ENCODE assay signal across 28 mouse cellular contexts in the genomic region with DNA sequence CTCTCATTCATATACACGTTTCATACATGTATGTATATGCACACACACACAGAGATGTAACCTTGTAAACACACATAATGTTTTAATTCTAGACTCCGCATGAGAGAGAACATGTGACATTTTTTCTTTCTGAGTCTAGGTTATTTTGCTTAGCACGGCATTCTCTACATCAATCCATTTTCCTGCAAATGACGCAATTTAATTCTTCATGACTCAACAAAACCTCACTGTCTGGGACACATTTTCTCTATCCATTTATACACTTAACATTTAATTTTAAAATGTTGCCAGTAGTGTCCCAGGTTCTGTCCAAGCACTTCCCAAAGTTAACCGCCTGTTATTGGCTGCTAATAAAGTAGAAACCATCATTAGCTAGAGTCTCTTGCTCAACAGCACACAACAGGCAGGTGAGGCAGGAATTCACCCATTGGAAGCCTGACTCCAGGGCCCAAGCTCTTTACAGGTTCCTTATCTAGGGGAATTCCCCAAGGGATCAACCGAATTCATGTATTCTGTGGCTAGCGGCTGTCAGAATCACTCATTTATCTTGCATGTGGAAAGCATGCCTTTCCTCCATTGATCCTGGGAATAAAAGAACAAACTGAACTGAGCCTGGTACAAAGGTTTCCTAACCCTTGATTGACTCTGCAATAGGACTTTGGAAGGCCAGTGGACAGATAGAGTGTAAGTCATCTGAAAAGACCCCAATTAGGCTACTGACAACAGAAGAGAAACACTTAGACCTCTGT. TPM values are rescaled to one million over a fixed set of nuclear protein-coding genes. Genes with fewer than 3 reads are reported as not detected.
DNase-seq lines count a peak whose midpoint lies in the region; ATAC-seq and TF ChIP-seq lines count a peak whose summit lies in the region.
"Had no signal": no experiment of that assay in that cellular context is flagged by ENCODE, and none has a peak within 500 bp of the region (broad histone marks: within the 10 kb centered on the region; RNA-seq: fewer than 3 reads in every experiment).

No protein-coding gene starts in this region.

- 0 out of 2 replicates have a peak, but pooled peaks have one; percentile 15 for ATAC-seq in intestine, embryonic 16.5 days
- ATAC-seq in intestine, embryonic 15.5 days, result no peak
- no peak for ATAC-seq in liver, embryonic 11.5 days (replicated peaks; ENCODE audit: low FRiP score)
- no peak for ATAC-seq in liver, embryonic 16.5 days (ENCODE audit: low read depth)
- ATAC-seq in hindbrain, embryonic 12.5 days (ENCODE audit: low FRiP score), result no peak
- ATAC-seq: forebrain, embryonic 14.5 days had no signal

- H3K4me1 ChIP-seq in intestine, embryonic 16.5 days (ENCODE audit: control insufficient read depth, insufficient read depth, low read length), result peaks cover 32% of the 10 kb centered on the region
- peaks cover 21% of the 10 kb centered on the region for H3K4me1 ChIP-seq in intestine, embryonic 15.5 days (replicated peaks)
- H3K4me1 ChIP-seq in MEL (ENCODE audit: control insufficient read depth in 1 of 2, insufficient read depth in 2 of 2, low read length in 2 of 2), result peaks cover 58 to 64% of the 10 kb centered on the region in 2 experiments
- peaks cover 54% of the 10 kb centered on the region for H3K4me1 ChIP-seq in liver, embryonic 11.5 days (replicated peaks; ENCODE audit: control insufficient read depth, insufficient read depth, low read length)
- peaks cover 88% of the 10 kb centered on the region for H3K4me1 ChIP-seq in liver, embryonic 16.5 days (ENCODE audit: control insufficient read depth, low read depth, low read length)
- H3K4me1 ChIP-seq in hindbrain, embryonic 12.5 days, result peaks cover 5% of the 10 kb centered on the region; the same call in 1 of the 2 replicates
- H3K4me1 ChIP-seq: midbrain, embryonic 12.5 days had no signal

- H3K9me3 ChIP-seq in intestine, embryonic 16.5 days (ENCODE audit: control insufficient read depth, low read length), result no peaks in the 10 kb centered on the region
- no peaks in the 10 kb centered on the region for H3K9me3 ChIP-seq in intestine, embryonic 15.5 days
- no peaks in the 10 kb centered on the region for H3K9me3 ChIP-seq in MEL (replicated peaks; ENCODE audit: insufficient read depth, low read length)
- no peaks in the 10 kb centered on the region for H3K9me3 ChIP-seq in liver, embryonic 11.5 days (ENCODE audit: control insufficient read depth, low read length)
- no peaks in the 10 kb centered on the region for H3K9me3 ChIP-seq in liver, embryonic 16.5 days (replicated peaks; ENCODE audit: control insufficient read depth, low read length)
- H3K9me3 ChIP-seq in hindbrain, embryonic 12.5 days (replicated peaks), result no peaks in the 10 kb centered on the region
- H3K9me3 ChIP-seq: heart, embryonic 10.5 days; heart, embryonic 15.5 days; lung, embryonic 15.5 days; megakaryocyte, embryonic 14.5 days; midbrain, embryonic 12.5 days; neural tube, embryonic 15.5 days; stomach, embryonic 15.5 days had no signal

- no peaks in the 10 kb centered on the region for H3K27me3 ChIP-seq in intestine, embryonic 16.5 days (replicated peaks; ENCODE audit: control insufficient read depth, insufficient read depth, low read length)
- H3K27me3 ChIP-seq in intestine, embryonic 15.5 days (replicated peaks), result no peaks in the 10 kb centered on the region
- no peaks in the 10 kb centered on the region for H3K27me3 ChIP-seq in MEL (ENCODE audit: control insufficient read depth in 1 of 2, insufficient read depth in 2 of 2, low read length in 2 of 2)
- no peaks in the 10 kb centered on the region for H3K27me3 ChIP-seq in liver, embryonic 11.5 days (replicated peaks; ENCODE audit: control insufficient read depth, insufficient read depth, low read length)
- H3K27me3 ChIP-seq in liver, embryonic 16.5 days (ENCODE audit: control insufficient read depth, insufficient read depth, low read depth, low read length), result no peaks in the 10 kb centered on the region
- H3K27me3 ChIP-seq in hindbrain, embryonic 12.5 days, result no peaks in the 10 kb centered on the region
- H3K27me3 ChIP-seq: heart, embryonic 15.5 days; lung, embryonic 15.5 days; megakaryocyte, embryonic 14.5 days; midbrain, embryonic 12.5 days; neural tube, embryonic 15.5 days; stomach, embryonic 15.5 days had no signal

- no peak overlapping the region for H3K9ac ChIP-seq in intestine, embryonic 16.5 days (ENCODE audit: low read depth, low read length)
- no peak overlapping the region for H3K9ac ChIP-seq in intestine, embryonic 15.5 days
- H3K9ac ChIP-seq in MEL (ENCODE audit: control insufficient read depth, low read depth, low read length, poor library complexity, severe bottlenecking), result no peak overlapping the region
- no peak overlapping the region for H3K9ac ChIP-seq in liver, embryonic 11.5 days (ENCODE audit: low read depth, low read length)
- no peak overlapping the region for H3K9ac ChIP-seq in liver, embryonic 16.5 days (ENCODE audit: low read depth, low read length)
- no peak overlapping the region for H3K9ac ChIP-seq in hindbrain, embryonic 12.5 days
- H3K9ac ChIP-seq: heart, embryonic 15.5 days; hindbrain, embryonic 14.5 days; lung, embryonic 15.5 days; midbrain, embryonic 12.5 days; neural tube, embryonic 15.5 days; stomach, embryonic 15.5 days had no signal

- no peak for TF ChIP-seq POLR2A in MEL (IDR thresholded peaks at IDR 0.05; ENCODE audit: control insufficient read depth in 1 of 2, insufficient read depth in 1 of 2, low read depth in 1 of 2, low read length in 2 of 2, poor library complexity in 1 of 2)

- H3K36me3 ChIP-seq in intestine, embryonic 16.5 days (ENCODE audit: control insufficient read depth, insufficient read depth, low read length), result no peaks in the 10 kb centered on the region
- H3K36me3 ChIP-seq in intestine, embryonic 15.5 days, result no peaks in the 10 kb centered on the region; the same call in 1 of the 2 replicates
- peaks cover 14 to 65% of the 10 kb centered on the region in 2 experiments for H3K36me3 ChIP-seq in MEL (ENCODE audit: control insufficient read depth in 1 of 2, insufficient read depth in 2 of 2, low read length in 2 of 2)
- H3K36me3 ChIP-seq in liver, embryonic 11.5 days (ENCODE audit: control insufficient read depth, insufficient read depth, low read length), result no peaks in the 10 kb centered on the region
- H3K36me3 ChIP-seq in liver, embryonic 16.5 days (ENCODE audit: control insufficient read depth, insufficient read depth), result peaks cover 7% of the 10 kb centered on the region; the same call in 1 of the 2 replicates
- H3K36me3 ChIP-seq in hindbrain, embryonic 12.5 days, result no peaks in the 10 kb centered on the region
- H3K36me3 ChIP-seq: heart, embryonic 10.5 days; heart, embryonic 15.5 days; neural tube, embryonic 15.5 days had no signal

- no peak for TF ChIP-seq CTCF in MEL (IDR thresholded peaks at IDR 0.05 in 2 of 3, conservative IDR thresholded peaks at IDR 0.05 in 1 of 3; ENCODE audit: control insufficient read depth in 1 of 3, insufficient read depth in 1 of 3, low read depth in 2 of 3, low read length in 3 of 3, poor library complexity in 1 of 3, severe bottlenecking in 1 of 3)

- DNase-seq in MEL (ENCODE audit: low read depth, low spot score), result no peak
- no peak for DNase-seq in liver, embryonic 11.5 days (ENCODE audit: low spot score)
- no peak for DNase-seq in layer of hippocampus, postnatal 36 days
- DNase-seq: adrenal gland, adult 2 months; adrenal gland, postnatal 36 days; cerebellum, adult 2 months; cerebellum, postnatal 36 days; gastrocnemius, postnatal 14 days; heart, postnatal 4 days; kidney, adult 2 months; kidney, postnatal 4 days; left cerebral cortex, postnatal 4 days; right cerebral cortex, postnatal 25 days; thymus, postnatal 25 days had no signal

- H3K4me2 ChIP-seq in intestine, embryonic 16.5 days (ENCODE audit: low read depth, low read length), result no peak overlapping the region
- H3K4me2 ChIP-seq in intestine, embryonic 15.5 days (replicated peaks), result no peak overlapping the region
- no peak overlapping the region for H3K4me2 ChIP-seq in liver, embryonic 11.5 days
- H3K4me2 ChIP-seq in liver, embryonic 16.5 days (ENCODE audit: low read depth, low read length), result peak overlapping the region; percentile 4; the same call in 1 of the 2 replicates
- no peak overlapping the region for H3K4me2 ChIP-seq in hindbrain, embryonic 12.5 days (replicated peaks)
- H3K4me2 ChIP-seq: heart, embryonic 15.5 days; hindbrain, embryonic 14.5 days; lung, embryonic 15.5 days; midbrain, embryonic 12.5 days; neural tube, embryonic 15.5 days; stomach, embryonic 15.5 days had no signal

- H3K4me3 ChIP-seq in intestine, embryonic 16.5 days (ENCODE audit: low read length), result no peak overlapping the region
- H3K4me3 ChIP-seq in intestine, embryonic 15.5 days (replicated peaks), result no peak overlapping the region
- no peak overlapping the region; a peak in 1 of 4 replicates for H3K4me3 ChIP-seq in MEL (ENCODE audit: control insufficient read depth in 1 of 2, insufficient read depth in 1 of 2, low read depth in 2 of 2, low read length in 2 of 2)
- no peak overlapping the region for H3K4me3 ChIP-seq in liver, embryonic 11.5 days (ENCODE audit: low read depth, low read length)
- H3K4me3 ChIP-seq in liver, embryonic 16.5 days (ENCODE audit: low read depth, low read length), result no peak overlapping the region
- no peak overlapping the region for H3K4me3 ChIP-seq in hindbrain, embryonic 12.5 days
- H3K4me3 ChIP-seq: heart, embryonic 10.5 days; heart, embryonic 15.5 days; lung, embryonic 15.5 days; megakaryocyte, embryonic 14.5 days; midbrain, embryonic 12.5 days; neural tube, embryonic 15.5 days; stomach, embryonic 15.5 days had no signal

- no peak for TF ChIP-seq EP300 in MEL (IDR thresholded peaks at IDR 0.05; ENCODE audit: low read depth in 1 of 2, low read length in 2 of 2)

- H3K27ac ChIP-seq in intestine, embryonic 16.5 days (ENCODE audit: low read length), result no peak overlapping the region
- H3K27ac ChIP-seq in intestine, embryonic 15.5 days, result no peak overlapping the region
- H3K27ac ChIP-seq in MEL (ENCODE audit: control insufficient read depth, low read depth, low read length), result peak overlapping the region; percentile 80
- peak overlapping the region; percentile 33; the same call in 1 of the 2 replicates for H3K27ac ChIP-seq in liver, embryonic 11.5 days (ENCODE audit: low read depth, low read length)
- H3K27ac ChIP-seq in liver, embryonic 16.5 days (ENCODE audit: low read length), result peak overlapping the region; percentile 84
- no peak overlapping the region for H3K27ac ChIP-seq in hindbrain, embryonic 12.5 days
- H3K27ac ChIP-seq: heart, embryonic 15.5 days; hindbrain, embryonic 14.5 days; kidney, postnatal 0 days; lung, embryonic 15.5 days; midbrain, embryonic 12.5 days; neural tube, embryonic 15.5 days; stomach, embryonic 15.5 days had no signal

- TF ChIP-seq RAD21 in MEL (IDR thresholded peaks at IDR 0.05; ENCODE audit: low read depth, low read length), result no peak

- H3K79me2 ChIP-seq in MEL (ENCODE audit: control insufficient read depth, insufficient read depth, low read length, poor library complexity), result peaks cover 22% of the 10 kb centered on the region; the same call in 1 of the 2 replicates

- 79% methylated on average over 7 of the region's 7 CpGs for WGBS in intestine, embryonic 16.5 days
- 82% methylated on average over 7 of the region's 7 CpGs for WGBS in intestine, embryonic 15.5 days
- 76% methylated on average over 7 of the region's 7 CpGs for WGBS in liver, embryonic 11.5 days
- WGBS in liver, embryonic 16.5 days (ENCODE audit: insufficient replicate concordance), result 62% methylated on average over 7 of the region's 7 CpGs
- 91% methylated on average over 7 of the region's 7 CpGs for whole genome bisulfite sequencing in hindbrain, embryonic 12.5 days

RNA-seq across cellular contexts. Expression of a gene that starts 7.8 kb away (rescaled TPM):
- 9.3 and 11.0 TPM in 2 replicates for polyA plus RNA-seq in intestine, embryonic 16.5 days (2015; fragmentation: Nextera tagmentation; extraction: Ambion mirVana)
- polyA plus RNA-seq in intestine, embryonic 15.5 days (2015; fragmentation: Nextera tagmentation; extraction: Ambion mirVana), result 14.6 and 14.9 TPM in 2 replicates
- 6.5 and 7.1 TPM in 2 replicates for total RNA-seq in MEL (2012; rRNA removed)
- 10 to 100 TPM in 1 of 2 experiments, not detected in 1; 12.6 TPM for polyA plus RNA-seq in MEL (2012; ENCODE audit: insufficient read depth in 1 of 2, insufficient read length in 2 of 2, low read depth in 1 of 2, low replicate concordance in 2 of 2, missing spikeins in 1 of 2)
- 13.2 and 14.2 TPM in 2 replicates for polyA plus RNA-seq in liver, embryonic 11.5 days (2014; fragmentation: Nextera tagmentation; extraction: Ambion mirVana)
- polyA plus RNA-seq in liver, embryonic 16.5 days (2015; fragmentation: Nextera tagmentation; extraction: Ambion mirVana), result 8.0 and 8.3 TPM in 2 replicates
- polyA plus RNA-seq in hindbrain, embryonic 12.5 days (2016; fragmentation: Nextera tagmentation; extraction: Ambion mirVana), result 13.2 and 14.6 TPM in 2 replicates
- total RNA-seq in layer of hippocampus, postnatal 36 days (2021), result 1 to 10 TPM; 9.0 to 9.1 TPM

Comparison
In these comparisons a context has a peak if more than half of its experiments do, and no peak if none do; other contexts are left out.
1. H3K27ac ChIP-seq: peak in MEL (single experiment), liver, embryonic 11.5 days (single experiment) and liver, embryonic 16.5 days (single experiment); none in intestine, embryonic 16.5 days (single experiment), intestine, embryonic 15.5 days (single experiment) and hindbrain, embryonic 12.5 days (single experiment).